In genomic region chr8:34473769-34474168, GRCm38 (mm10) we compare ENCODE assay signal across 29 mouse cellular contexts.
A peak's percentile ranks its signal among the peaks of the same experiment; 100 is the strongest.
DNase-seq lines count a peak whose midpoint lies in the region; ATAC-seq and TF ChIP-seq lines count a peak whose summit lies in the region.
"Had no signal": no experiment of that assay in that cellular context is flagged by ENCODE, and none has a peak within 500 bp of the region (broad histone marks: within the 10 kb centered on the region; RNA-seq: fewer than 3 reads in every experiment).

No protein-coding gene starts in this region.

- peak overlapping the region; percentile 61 for H3K27ac ChIP-seq in heart, embryonic 12.5 days (ENCODE audit: poor library complexity, severe bottlenecking)
- H3K27ac ChIP-seq in heart, adult 2 months, result no peak overlapping the region
- H3K27ac ChIP-seq in heart, postnatal 0 days (ENCODE audit: low read depth), result 0 out of 2 replicates have a peak overlapping the region, but pooled peaks have one; percentile 80
- no peak overlapping the region for H3K27ac ChIP-seq in forebrain, embryonic 13.5 days
- H3K27ac ChIP-seq: embryonic facial prominence, embryonic 15.5 days; hindbrain, embryonic 12.5 days; hindbrain, postnatal 0 days; intestine, embryonic 15.5 days; layer of hippocampus, adult 2 months; left cerebral cortex, adult 2 months; limb, embryonic 12.5 days; liver, embryonic 15.5 days; neural tube, embryonic 15.5 days had no signal

- ATAC-seq in heart, embryonic 12.5 days (ENCODE audit: insufficient number of reproducible peaks, low FRiP score), result no peak; the same call in 1 of the 2 replicates
- peak; percentile 52 for ATAC-seq in heart, postnatal 0 days (ENCODE audit: insufficient read depth, low read depth)
- no peak for ATAC-seq in forebrain, embryonic 13.5 days
- ATAC-seq: hindbrain, postnatal 0 days had no signal

- intact Hi-C loops in heart, adult 2 months (cut with DNase I), result loop anchor here (2.0 kb wide), 1 partner anchor 141 kb away; no protein-coding TSS in a partner anchor

- H3K9ac ChIP-seq in heart, embryonic 12.5 days, result no peak overlapping the region
- no peak overlapping the region for H3K9ac ChIP-seq in heart, adult 2 months (ENCODE audit: low read depth, low read length)
- H3K9ac ChIP-seq in heart, postnatal 0 days (replicated peaks; ENCODE audit: low read depth, low read length), result no peak overlapping the region
- no peak overlapping the region for H3K9ac ChIP-seq in forebrain, embryonic 13.5 days
- H3K9ac ChIP-seq: embryonic facial prominence, embryonic 15.5 days; hindbrain, embryonic 12.5 days; intestine, embryonic 15.5 days; limb, embryonic 12.5 days; liver, embryonic 15.5 days; lung, embryonic 14.5 days; neural tube, embryonic 15.5 days had no signal

- no peaks in the 10 kb centered on the region for H3K36me3 ChIP-seq in heart, embryonic 12.5 days
- no peaks in the 10 kb centered on the region for H3K36me3 ChIP-seq in heart, adult 2 months (ENCODE audit: control insufficient read depth, insufficient read depth, low read length)
- H3K36me3 ChIP-seq in heart, postnatal 0 days (replicated peaks; ENCODE audit: control insufficient read depth, insufficient read depth, low read length), result no peaks in the 10 kb centered on the region
- no peaks in the 10 kb centered on the region for H3K36me3 ChIP-seq in forebrain, embryonic 13.5 days (ENCODE audit: poor library complexity, severe bottlenecking)
- H3K36me3 ChIP-seq: embryonic facial prominence, embryonic 10.5 days; embryonic facial prominence, embryonic 15.5 days; G1E; hindbrain, embryonic 12.5 days; intestine, embryonic 15.5 days; limb, embryonic 12.5 days; liver, embryonic 15.5 days; neural tube, embryonic 15.5 days had no signal

- H3K4me2 ChIP-seq in heart, embryonic 12.5 days, result no peak overlapping the region
- H3K4me2 ChIP-seq in heart, postnatal 0 days (ENCODE audit: low read depth, low read length), result no peak overlapping the region
- H3K4me2 ChIP-seq in forebrain, embryonic 13.5 days, result no peak overlapping the region
- H3K4me2 ChIP-seq: embryonic facial prominence, embryonic 15.5 days; hindbrain, embryonic 12.5 days; intestine, embryonic 15.5 days; limb, embryonic 12.5 days; liver, embryonic 15.5 days; lung, embryonic 14.5 days; neural tube, embryonic 15.5 days had no signal

- no peak for TF ChIP-seq POLR2A in heart, adult 2 months (IDR thresholded peaks at IDR 0.05; ENCODE audit: insufficient read depth, low read depth, low read length)

- no peaks in the 10 kb centered on the region for H3K27me3 ChIP-seq in heart, embryonic 12.5 days (replicated peaks)
- no peaks in the 10 kb centered on the region for H3K27me3 ChIP-seq in heart, adult 2 months (ENCODE audit: control insufficient read depth, insufficient read depth, low read length)
- H3K27me3 ChIP-seq in heart, postnatal 0 days (ENCODE audit: control insufficient read depth, insufficient read depth, low read length), result no peaks in the 10 kb centered on the region
- H3K27me3 ChIP-seq in forebrain, embryonic 13.5 days, result no peaks in the 10 kb centered on the region
- H3K27me3 ChIP-seq: CH12.LX; embryonic facial prominence, embryonic 15.5 days; hindbrain, embryonic 12.5 days; intestine, embryonic 15.5 days; liver, embryonic 15.5 days; neural tube, embryonic 15.5 days had no signal

- WGBS in heart, embryonic 12.5 days, result 52% methylated on average over 10 of the region's 10 CpGs
- WGBS in heart, adult 2 months, result 69% methylated on average over 10 of the region's 10 CpGs
- WGBS in heart, postnatal 0 days, result 40% methylated on average over 10 of the region's 10 CpGs
- WGBS in forebrain, embryonic 13.5 days, result 66% methylated on average over 10 of the region's 10 CpGs

- H3K4me3 ChIP-seq in heart, embryonic 12.5 days, result no peak overlapping the region
- H3K4me3 ChIP-seq in heart, adult 2 months, result no peak overlapping the region
- H3K4me3 ChIP-seq in heart, postnatal 0 days (ENCODE audit: low read depth, low read length), result no peak overlapping the region
- H3K4me3 ChIP-seq in forebrain, embryonic 13.5 days, result no peak overlapping the region
- H3K4me3 ChIP-seq: embryonic facial prominence, embryonic 10.5 days; embryonic facial prominence, embryonic 15.5 days; hindbrain, embryonic 12.5 days; intestine, embryonic 15.5 days; layer of hippocampus, adult 2 months; left cerebral cortex, adult 2 months; limb, embryonic 12.5 days; liver, embryonic 15.5 days; neural tube, embryonic 15.5 days had no signal

- no peaks in the 10 kb centered on the region for H3K79me2 ChIP-seq in heart, adult 2 months (replicated peaks; ENCODE audit: control insufficient read depth, insufficient read depth, low read length)

- no peaks in the 10 kb centered on the region for H3K9me3 ChIP-seq in heart, embryonic 12.5 days (replicated peaks)
- H3K9me3 ChIP-seq in heart, postnatal 0 days (replicated peaks; ENCODE audit: control insufficient read depth, low read length), result no peaks in the 10 kb centered on the region
- no peaks in the 10 kb centered on the region for H3K9me3 ChIP-seq in forebrain, embryonic 13.5 days (replicated peaks)
- H3K9me3 ChIP-seq: embryonic facial prominence, embryonic 10.5 days; embryonic facial prominence, embryonic 15.5 days; hindbrain, embryonic 12.5 days; intestine, embryonic 15.5 days; limb, embryonic 12.5 days; liver, embryonic 15.5 days; neural tube, embryonic 15.5 days had no signal

- peaks cover 60% of the 10 kb centered on the region for H3K4me1 ChIP-seq in heart, embryonic 12.5 days (replicated peaks)
- peaks cover 2% of the 10 kb centered on the region for H3K4me1 ChIP-seq in heart, adult 2 months (ENCODE audit: control insufficient read depth, insufficient read depth, low read length)
- peaks cover 29% of the 10 kb centered on the region for H3K4me1 ChIP-seq in heart, postnatal 0 days (ENCODE audit: control insufficient read depth, insufficient read depth)
- peaks cover 18% of the 10 kb centered on the region for H3K4me1 ChIP-seq in forebrain, embryonic 13.5 days
- H3K4me1 ChIP-seq: liver, embryonic 15.5 days had no signal

- no peak for TF ChIP-seq CTCF in heart, adult 2 months (IDR thresholded peaks at IDR 0.05)
- no peak for TF ChIP-seq CTCF in heart, postnatal 0 days (IDR thresholded peaks at IDR 0.05; ENCODE audit: low read depth)

- DNase-seq in adrenal gland, adult 2 months, result peak; percentile 17
- DNase-seq in adrenal gland, postnatal 25 days, result no peak
- DNase-seq in heart, adult 2 months, result no peak
- DNase-seq in heart, postnatal 0 days (ENCODE audit: low spot score), result peak; percentile 57
- no peak for DNase-seq in heart, adult 18-20 months
- DNase-seq in ES-CJ7 (ENCODE audit: low read depth, low spot score), result peak; percentile 20
- DNase-seq: cerebellum, adult 8-10 months; cerebellum, postnatal 25 days; kidney, adult 2 months; kidney, postnatal 36 days; lung, embryonic 14.5 days; lung, postnatal 14 days; retina, postnatal 1 day; right cerebral cortex, postnatal 14 days; thymus, postnatal 4 days had no signal

- TF ChIP-seq EP300 in heart, adult 2 months (IDR thresholded peaks at IDR 0.05; ENCODE audit: insufficient read depth, low read depth, low read length), result no peak
- TF ChIP-seq EP300 in heart, postnatal 0 days (IDR thresholded peaks at IDR 0.05; ENCODE audit: low read depth), result 0 out of 2 replicates have a peak, but pooled peaks have one; percentile 27

Comparison
In these comparisons a context has a peak if more than half of its experiments do, and no peak if none do; other contexts are left out.
1. DNase-seq: peak in adrenal gland, adult 2 months (single experiment), heart, postnatal 0 days (single experiment) and ES-CJ7 (single experiment); none in adrenal gland, postnatal 25 days (single experiment), heart, adult 2 months (0 of 2) and heart, adult 18-20 months (0 of 2).
2. H3K27ac ChIP-seq: peak in heart, embryonic 12.5 days (single experiment) and heart, postnatal 0 days (single experiment); none in heart, adult 2 months (single experiment) and forebrain, embryonic 13.5 days (single experiment).